Mouse (Mus musculus): ENCODE results near the gene Pim1.
"Not testable (repeated sequence)": the region's sequence is repeated elsewhere in the genome, so short reads cannot be mapped to it uniquely, and the experiment has no call there.

The Pim1 gene

GRCm38 (mm10) chr17:29496211-29497070, 5.9 kb downstream of the Pim1 start:
- H3K36me3 ChIP-seq (ENCODE audit: control insufficient read depth, insufficient read depth, low read length, poor library complexity, severe bottlenecking): peaks cover 9% of the 10 kb centered on the region; the same call in 1 of the 2 replicates
- no peak for DNase-seq (ENCODE audit: low read depth, low spot score)
- no peaks in the 10 kb centered on the region for H3K27me3 ChIP-seq (ENCODE audit: control insufficient read depth, insufficient read depth, low read length, poor library complexity, severe bottlenecking)

GRCm38 (mm10) chr17:29497071-29497354, 6.5 kb downstream of the Pim1 start:
- H3K27me3 ChIP-seq (ENCODE audit: control insufficient read depth, insufficient read depth, low read length, poor library complexity, severe bottlenecking): no peaks in the 10 kb centered on the region
- no peak for DNase-seq (ENCODE audit: low read depth, low spot score)

GRCm38 (mm10) chr17:29497481-29497880, 6.9 kb downstream of the Pim1 start:
- not testable (repeated sequence) for H3K27me3 ChIP-seq (ENCODE audit: control insufficient read depth, insufficient read depth, low read length, poor library complexity, severe bottlenecking); H3K36me3 ChIP-seq (ENCODE audit: control insufficient read depth, insufficient read depth, low read length, poor library complexity, severe bottlenecking); DNase-seq (ENCODE audit: low read depth, low spot score)

More at GRCm38 (mm10) chr17:29497071-29497354, 6.5 kb downstream of the Pim1 start:
- peaks cover 9% of the 10 kb centered on the region; the same call in 1 of the 2 replicates for H3K36me3 ChIP-seq (ENCODE audit: control insufficient read depth, insufficient read depth, low read length, poor library complexity, severe bottlenecking)

- peaks cover 9% of the 10 kb centered on the region; the same call in 1 of the 2 replicates for H3K36me3 ChIP-seq (ENCODE audit: control insufficient read depth, insufficient read depth, low read length, poor library complexity, severe bottlenecking)
- DNase-seq (ENCODE audit: low read depth, low spot score): peak; percentile 48
- H3K27me3 ChIP-seq (ENCODE audit: control insufficient read depth, insufficient read depth, low read length, poor library complexity, severe bottlenecking): no peaks in the 10 kb centered on the region
Measured at GRCm38 (mm10) chr17:29498028-29498427, 7.5 kb downstream of the Pim1 start.

DNA sequence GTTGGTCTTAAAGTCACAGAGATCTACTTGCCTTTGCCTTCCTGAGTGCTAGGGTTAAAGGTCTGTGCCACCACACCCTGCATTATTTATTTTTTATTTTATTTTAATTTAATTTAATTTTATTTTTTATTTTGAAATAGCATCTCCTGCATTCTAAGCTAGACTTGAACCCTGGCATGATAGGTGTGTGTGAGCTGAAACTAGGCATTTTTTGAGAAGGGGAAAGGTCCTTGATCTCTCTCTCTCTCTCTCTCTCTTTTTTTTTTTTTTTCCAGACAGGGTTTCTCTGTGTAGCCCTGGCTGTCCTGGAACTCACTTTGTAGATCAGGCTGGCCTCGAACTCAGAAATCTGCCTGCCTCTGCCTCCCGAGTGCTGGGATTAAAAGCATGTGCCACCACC, 8.4 kb downstream of the Pim1 start:
- not testable (repeated sequence) for H3K27me3 ChIP-seq (ENCODE audit: control insufficient read depth, insufficient read depth, low read length, poor library complexity, severe bottlenecking); DNase-seq (ENCODE audit: low read depth, low spot score); H3K36me3 ChIP-seq (ENCODE audit: control insufficient read depth, insufficient read depth, low read length, poor library complexity, severe bottlenecking)

GRCm38 (mm10) chr17:29499511-29499910, 9.0 kb downstream of the Pim1 start:
- no peaks in the 10 kb centered on the region for H3K27me3 ChIP-seq (ENCODE audit: control insufficient read depth, insufficient read depth, low read length, poor library complexity, severe bottlenecking)
- no peak for DNase-seq (ENCODE audit: low read depth, low spot score)
- peaks cover 3% of the 10 kb centered on the region; the same call in 1 of the 2 replicates for H3K36me3 ChIP-seq (ENCODE audit: control insufficient read depth, insufficient read depth, low read length, poor library complexity, severe bottlenecking)

- DNase-seq (ENCODE audit: low read depth, low spot score): no peak
- Histone ChIP-seq H3K36me3 (ENCODE audit: control insufficient read depth, insufficient read depth, low read length, poor library complexity, severe bottlenecking) (no peaks in the 10 kb centered on the region), H3K27me3 (ENCODE audit: control insufficient read depth, insufficient read depth, low read length, poor library complexity, severe bottlenecking) (no peaks in the 10 kb centered on the region)
Measured at GRCm38 (mm10) chr17:29500243-29500740, 9.7 kb downstream of the Pim1 start.

DNA sequence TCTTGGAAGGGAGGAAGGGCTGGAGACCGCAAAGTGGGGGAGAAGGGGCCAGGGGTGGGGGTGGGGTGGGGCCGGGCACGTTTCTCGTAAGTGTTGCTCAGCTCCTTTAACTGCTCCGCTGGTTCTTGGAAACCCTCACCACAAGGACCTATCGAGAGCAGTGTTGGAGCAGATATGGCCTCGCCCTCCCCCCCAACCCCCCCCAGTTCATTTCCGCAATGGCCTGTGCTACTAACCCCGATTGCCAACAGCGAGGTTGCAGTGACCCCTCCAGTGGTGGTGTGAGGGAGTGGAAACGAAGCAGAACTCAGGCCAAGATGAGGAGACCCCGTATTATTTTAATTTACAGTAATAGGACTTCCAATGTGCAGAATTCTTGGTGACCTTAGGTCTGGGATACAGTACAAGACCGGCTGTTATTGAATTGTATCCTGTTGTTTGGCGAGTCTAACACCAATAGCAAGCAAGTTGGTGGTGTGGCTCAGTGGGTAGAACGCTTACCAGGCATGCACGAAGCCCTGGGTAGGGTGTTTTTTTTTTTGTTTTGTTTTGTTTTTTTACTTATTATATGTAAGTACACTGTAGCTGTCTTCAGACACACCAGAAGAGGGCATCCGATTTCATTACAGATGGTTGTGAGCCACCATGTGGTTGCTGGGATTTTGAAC, 10.4 kb downstream of the Pim1 start:
- H3K27me3 ChIP-seq (ENCODE audit: control insufficient read depth, insufficient read depth, low read length, poor library complexity, severe bottlenecking): no peaks in the 10 kb centered on the region
- DNase-seq (ENCODE audit: low read depth, low spot score): peak; percentile 47

GRCm38 (mm10) chr17:29502005-29502668, 11.6 kb downstream of the Pim1 start:
- no peaks in the 10 kb centered on the region for H3K27me3 ChIP-seq (ENCODE audit: control insufficient read depth, insufficient read depth, low read length, poor library complexity, severe bottlenecking)
- DNase-seq (ENCODE audit: low read depth, low spot score): no peak
- H3K36me3 ChIP-seq (ENCODE audit: control insufficient read depth, insufficient read depth, low read length, poor library complexity, severe bottlenecking): no peaks in the 10 kb centered on the region

More for the DNA sequence above, 10.4 kb downstream of the Pim1 start:
- H3K36me3 ChIP-seq (ENCODE audit: control insufficient read depth, insufficient read depth, low read length, poor library complexity, severe bottlenecking): no peaks in the 10 kb centered on the region

DNA sequence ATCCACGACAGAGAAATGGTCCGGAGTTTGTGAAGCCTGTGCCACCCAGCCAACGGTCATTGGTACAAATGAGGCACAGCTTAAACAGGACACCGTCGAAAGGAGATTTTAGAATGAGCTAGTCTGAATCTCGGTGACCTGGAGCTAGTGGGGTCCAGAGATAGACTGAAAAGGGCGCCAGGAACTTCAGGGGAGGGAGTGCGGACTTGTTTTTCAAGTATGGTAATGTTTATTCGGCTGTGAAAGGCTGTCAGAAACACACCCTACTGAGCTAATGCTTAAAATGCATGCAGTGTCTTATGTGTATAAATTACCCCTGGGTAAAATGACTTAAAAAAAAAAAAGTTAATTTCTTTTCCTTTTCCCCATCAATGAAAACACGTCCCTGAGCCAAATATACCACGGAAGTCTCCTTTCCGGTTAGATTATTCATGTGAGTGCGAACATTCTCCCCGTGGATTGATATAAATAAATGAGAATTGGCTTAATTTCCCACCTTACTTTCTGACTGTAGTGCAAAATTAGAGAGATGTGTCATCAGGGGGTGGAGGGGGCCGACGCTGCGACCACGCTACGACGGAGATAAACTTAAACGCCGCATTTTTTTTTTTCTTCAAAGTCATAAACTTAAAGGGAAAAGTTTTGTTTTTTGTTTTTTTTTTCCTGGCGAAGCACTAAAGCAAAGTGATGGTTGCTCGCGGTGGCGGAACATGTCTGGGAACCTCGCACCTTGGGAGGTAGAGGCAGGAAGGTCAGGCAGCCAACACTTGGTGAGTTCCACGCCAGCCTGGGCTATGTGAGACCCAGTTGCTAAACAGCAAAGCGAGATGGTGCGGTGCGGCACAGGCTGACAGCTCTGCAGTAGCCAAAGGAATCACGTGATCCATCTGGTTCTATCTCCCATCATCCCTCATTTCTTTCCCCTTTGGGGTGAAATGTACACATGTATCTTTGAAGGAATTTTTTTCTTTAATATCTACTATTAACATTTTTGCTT, 12.4 kb downstream of the Pim1 start:
- DNase-seq (ENCODE audit: low read depth, low spot score): no peak
- Histone ChIP-seq H3K36me3 (ENCODE audit: control insufficient read depth, insufficient read depth, low read length, poor library complexity, severe bottlenecking) (no peaks in the 10 kb centered on the region), H3K27me3 (ENCODE audit: control insufficient read depth, insufficient read depth, low read length, poor library complexity, severe bottlenecking) (no peaks in the 10 kb centered on the region)

- H3K27me3 ChIP-seq (ENCODE audit: control insufficient read depth, insufficient read depth, low read length, poor library complexity, severe bottlenecking): no peaks in the 10 kb centered on the region
- peak; percentile 45 for DNase-seq (ENCODE audit: low read depth, low spot score)
- H3K36me3 ChIP-seq (ENCODE audit: control insufficient read depth, insufficient read depth, low read length, poor library complexity, severe bottlenecking): no peaks in the 10 kb centered on the region
Measured at GRCm38 (mm10) chr17:29503700-29504099, 13.1 kb downstream of the Pim1 start.

DNA sequence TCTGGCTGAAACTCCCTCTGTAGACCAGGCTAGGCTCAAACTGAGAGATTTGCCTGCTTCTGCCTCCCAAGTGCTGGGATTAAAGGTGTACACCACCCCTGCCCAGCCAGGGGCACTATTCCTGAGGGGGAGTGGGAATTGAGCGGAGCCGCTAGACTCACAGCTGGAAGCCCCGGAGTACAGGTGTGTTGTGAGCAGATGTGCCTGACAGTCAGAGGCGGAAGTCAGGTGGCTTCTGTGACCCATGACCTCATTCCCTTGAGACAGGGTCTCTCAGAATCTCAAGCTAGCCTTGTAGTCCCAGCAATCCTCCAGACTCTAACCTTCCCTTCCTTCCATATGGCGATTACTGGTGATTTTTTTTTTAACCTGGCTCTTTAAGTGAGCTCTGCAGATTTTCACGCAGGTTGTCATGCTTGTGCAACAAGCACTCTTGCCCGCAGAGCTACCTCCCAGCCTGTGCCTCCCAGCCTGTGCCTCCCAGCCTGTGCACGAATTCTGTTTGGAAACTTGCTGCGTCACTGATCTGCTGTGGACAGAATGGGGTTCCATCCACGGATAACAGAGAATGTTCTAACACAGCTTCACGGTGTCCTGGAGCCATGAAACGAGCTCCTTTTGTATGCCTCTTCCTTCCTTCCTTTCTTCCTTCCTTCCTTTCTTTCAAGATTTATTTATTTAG, 18.5 kb downstream of the Pim1 start:
- Histone ChIP-seq H3K27me3 (ENCODE audit: control insufficient read depth, insufficient read depth, low read length, poor library complexity, severe bottlenecking) (no peaks in the 10 kb centered on the region), H3K36me3 (ENCODE audit: control insufficient read depth, insufficient read depth, low read length, poor library complexity, severe bottlenecking) (no peaks in the 10 kb centered on the region)
- DNase-seq (ENCODE audit: low read depth, low spot score): peak; percentile 59

DNA sequence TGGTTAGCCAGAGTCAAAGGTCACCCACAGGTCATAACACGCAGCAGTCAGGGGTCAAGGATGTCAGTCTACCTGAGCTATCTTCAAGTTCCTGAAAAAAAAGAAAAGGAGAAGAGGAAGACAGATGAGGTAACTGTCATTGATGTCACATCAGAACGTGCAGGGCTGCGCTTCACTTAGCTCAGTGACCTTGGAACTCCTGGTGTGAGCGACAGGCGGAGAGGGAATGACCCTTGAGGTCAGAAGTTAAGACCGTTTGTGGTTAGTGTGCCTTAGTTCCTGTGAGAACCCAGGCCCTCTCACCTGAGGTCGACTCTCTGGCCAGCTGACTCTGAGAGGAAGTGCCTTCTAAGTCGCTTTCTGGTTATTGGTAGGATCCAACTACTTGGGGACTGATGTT, 20.1 kb downstream of the Pim1 start:
- Histone ChIP-seq H3K27me3 (ENCODE audit: control insufficient read depth, insufficient read depth, low read length, poor library complexity, severe bottlenecking) (no peaks in the 10 kb centered on the region), H3K36me3 (ENCODE audit: control insufficient read depth, insufficient read depth, low read length, poor library complexity, severe bottlenecking) (no peaks in the 10 kb centered on the region)
- DNase-seq (ENCODE audit: low read depth, low spot score): peak; percentile 82

All from splenic B cell, adult 2 months (primary cell).